Mouse (Mus musculus) heart, adult 2 months (tissue): ENCODE measurements at regions not wholly inside any gene's neighbourhood (a gene's known extent, or its start where the extent isn't known, plus 50 kb on each side); places are given as distances from the start of the nearest gene placed in this dataset.

Experiments used
- CTCF ChIP-seq: fragments of 200-600 bp; IDR thresholded peaks from 2 replicates; pipeline ENCODE4 v1.8.1; 2022; ENCODE audit warnings: antibody characterized with exemption, mild to moderate bottlenecking, moderate library complexity
- EP300 ChIP-seq: fragments of 200-500 bp; IDR thresholded peaks from 2 replicates; pipeline ENCODE4 v1.6.1; 2011; ENCODE audit warnings: low read depth, low read length, control low read depth; ENCODE audit not compliant: insufficient read depth
- POLR2A ChIP-seq: fragments of 200-500 bp; IDR thresholded peaks from 2 replicates; pipeline ENCODE4 v1.6.1; 2011; ENCODE audit warnings: mild to moderate bottlenecking, low read depth, low read length, control low read depth; ENCODE audit not compliant: insufficient read depth

DNA sequence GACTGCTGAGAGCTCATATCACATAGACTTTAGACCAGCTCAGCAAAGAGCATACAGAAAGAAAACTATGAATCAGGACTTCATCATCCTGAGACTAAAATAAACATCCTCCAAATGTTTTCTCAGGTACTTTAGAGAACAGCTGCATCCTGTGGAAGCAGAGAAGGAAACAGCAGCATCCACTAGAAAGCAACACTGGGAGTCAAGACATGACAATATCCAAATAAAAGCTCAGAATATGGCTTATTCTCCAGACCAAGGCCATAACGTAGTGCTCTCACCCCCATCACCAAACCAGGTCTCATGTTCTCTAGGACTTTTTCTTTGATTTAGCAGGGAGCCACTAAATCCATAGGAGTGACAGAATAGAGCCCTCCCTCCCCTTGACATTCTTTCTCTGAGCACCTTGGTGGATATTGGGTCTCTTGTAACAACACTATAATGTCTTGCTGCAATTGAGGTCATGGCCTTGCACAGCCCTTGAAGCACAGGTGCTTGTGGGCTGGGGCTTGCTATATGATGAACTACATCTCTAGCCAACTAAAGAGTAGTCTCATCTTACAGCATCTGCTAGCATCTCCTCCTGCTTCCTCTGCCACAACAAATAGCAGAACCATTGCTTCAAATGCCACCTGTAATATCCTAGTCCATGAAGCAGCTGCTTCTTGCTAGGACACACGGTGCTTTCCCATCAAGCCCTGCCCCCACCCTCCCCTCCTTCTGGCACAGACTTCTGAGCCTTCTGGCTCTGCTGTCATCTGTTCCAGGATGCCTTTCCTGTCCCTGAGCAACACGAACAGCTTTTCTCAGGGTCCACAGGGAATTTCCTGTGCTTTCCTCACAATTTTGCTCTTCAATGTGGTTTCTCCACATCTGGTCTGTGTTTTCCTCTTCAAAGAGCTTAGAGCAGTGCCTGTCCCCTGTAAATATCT is 108.4 kb upstream of the Ccdc85a start:
- TF ChIP-seq CTCF (no peak), POLR2A (no peak), EP300 (peak; percentile 62; the same call in 1 of the 2 replicates)
